Mouse (Mus musculus): ENCODE measurements around the gene Olfr1410. TPM values are rescaled to one million over a fixed set of nuclear protein-coding genes. Genes with fewer than 3 reads are reported as not detected.
A peak's percentile ranks its signal among the peaks of the same experiment; 100 is the strongest.

The Olfr1410 gene
- total and polyA plus RNA-seq, 3 experiments = not detected

DNA sequence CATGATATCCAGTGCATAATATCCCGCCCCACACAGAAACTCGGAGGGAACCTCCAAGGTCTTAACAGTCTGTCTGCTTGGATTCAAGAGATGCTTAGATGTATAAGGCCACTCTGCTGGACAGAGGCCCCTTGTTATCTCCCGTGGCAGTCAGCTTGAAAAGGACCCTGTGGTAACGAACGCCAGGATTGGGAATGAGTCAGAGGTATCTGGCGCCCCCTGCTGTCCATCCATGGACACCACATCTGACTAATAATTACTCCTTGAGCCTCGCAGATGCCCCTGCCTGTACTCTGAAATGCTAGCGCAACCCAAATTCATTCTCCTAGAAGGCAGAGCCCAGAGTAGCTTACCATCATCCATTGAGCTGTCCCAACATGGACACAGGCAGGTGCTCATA is 42.2 kb downstream of the Olfr1410 start (continued):
- TF ChIP-seq JUND (IDR thresholded peaks at IDR 0.05; ENCODE audit: low read depth, low read length) = peak; percentile 87
- no peak for TF ChIP-seq RCOR1 (IDR thresholded peaks at IDR 0.05; ENCODE audit: low read depth, low read length)
- no peak for TF ChIP-seq ELF1 (IDR thresholded peaks at IDR 0.05; ENCODE audit: low read depth, low read length)
- no peak for TF ChIP-seq MAFK (IDR thresholded peaks at IDR 0.05; ENCODE audit: borderline replicate concordance, low read depth, low read length)
- TF ChIP-seq POLR2AphosphoS2 (IDR thresholded peaks at IDR 0.05; ENCODE audit: low read length) = no peak
- TF ChIP-seq USF1 (IDR thresholded peaks at IDR 0.05; ENCODE audit: low read depth, low read length) = 0 out of 2 replicates have a peak, but pooled peaks have one; percentile 28
- TF ChIP-seq ETS1 (IDR thresholded peaks at IDR 0.05; ENCODE audit: low read depth, low read length) = 0 out of 2 replicates have a peak, but pooled peaks have one; percentile 7
- 0 out of 2 replicates have a peak, but pooled peaks have one; percentile 2 for TF ChIP-seq NRF1 (IDR thresholded peaks at IDR 0.05; ENCODE audit: insufficient read depth, low read depth, low read length, poor library complexity, severe bottlenecking)
- TF ChIP-seq GABPA (IDR thresholded peaks at IDR 0.05; ENCODE audit: low read depth, low read length) = no peak
- no peak for TF ChIP-seq POLR2AphosphoS5 (IDR thresholded peaks at IDR 0.05; ENCODE audit: borderline replicate concordance, low read depth, low read length)

DNA sequence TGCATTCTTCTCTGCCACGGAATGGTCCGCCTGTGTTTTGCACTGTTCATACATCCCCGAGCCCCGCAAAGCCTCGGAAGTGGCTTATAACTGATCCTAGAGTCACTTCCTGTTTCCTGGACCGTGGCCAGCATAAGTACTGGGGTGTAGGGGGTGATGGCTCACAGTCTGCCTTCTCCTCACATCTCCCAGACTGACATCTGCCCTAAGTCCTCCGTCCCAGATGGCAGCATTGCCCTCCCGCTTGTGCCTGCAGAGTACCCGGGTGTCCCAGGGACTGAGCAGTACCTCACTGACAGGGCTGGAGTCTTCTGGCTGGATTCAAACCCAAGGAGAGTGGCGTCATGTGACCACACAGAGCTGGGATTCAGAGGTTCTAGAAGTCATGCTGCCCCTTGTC is 42.6 kb downstream of the Olfr1410 start:
- peaks cover 3 to 7% of the 10 kb centered on the region in 2 experiments for H3K4me1 ChIP-seq (ENCODE audit: control insufficient read depth in 1 of 2, insufficient read depth in 2 of 2, low read length in 2 of 2)
- H3K79me2 ChIP-seq (ENCODE audit: control insufficient read depth, insufficient read depth, low read length, poor library complexity) = no peaks in the 10 kb centered on the region; the same call in 1 of the 2 replicates
- no peaks in the 10 kb centered on the region for H3K9me3 ChIP-seq (replicated peaks; ENCODE audit: insufficient read depth, low read length)
- H3K36me3 ChIP-seq (ENCODE audit: control insufficient read depth in 1 of 2, insufficient read depth in 2 of 2, low read length in 2 of 2) = peaks cover 0 to 7% of the 10 kb centered on the region in 2 experiments; a peak in 2 of 4 replicates
- DNase-seq (ENCODE audit: low read depth, low spot score) = peak; percentile 94
- peak overlapping the region; percentile 84 for H3K27ac ChIP-seq (ENCODE audit: control insufficient read depth, low read depth, low read length)
- H3K27me3 ChIP-seq (ENCODE audit: control insufficient read depth in 1 of 2, insufficient read depth in 2 of 2, low read length in 2 of 2) = no peaks in the 10 kb centered on the region
- H3K9ac ChIP-seq (ENCODE audit: control insufficient read depth, low read depth, low read length, poor library complexity, severe bottlenecking) = peak overlapping the region; percentile 65
- H3K4me3 ChIP-seq (ENCODE audit: control insufficient read depth in 1 of 2, insufficient read depth in 1 of 2, low read depth in 2 of 2, low read length in 2 of 2) = peak overlapping the region; percentile 53 to 64
- TF ChIP-seq POLR2AphosphoS5 (IDR thresholded peaks at IDR 0.05; ENCODE audit: borderline replicate concordance, low read depth, low read length) (peak; percentile 19; the same call in 1 of the 2 replicates), ELF1 (IDR thresholded peaks at IDR 0.05; ENCODE audit: low read depth, low read length) (peak; percentile 72), GABPA (IDR thresholded peaks at IDR 0.05; ENCODE audit: low read depth, low read length) (no peak), JUND (IDR thresholded peaks at IDR 0.05; ENCODE audit: low read depth, low read length) (no peak), BHLHE40 (IDR thresholded peaks at IDR 0.05; ENCODE audit: borderline replicate concordance, low read depth, low read length) (no peak), POLR2A (IDR thresholded peaks at IDR 0.05; ENCODE audit: control insufficient read depth in 1 of 2, insufficient read depth in 1 of 2, low read depth in 1 of 2, low read length in 2 of 2, poor library complexity in 1 of 2) (peak in 1 of 2 experiments; percentile 87; a peak in 2 of 4 replicates), RAD21 (IDR thresholded peaks at IDR 0.05; ENCODE audit: low read depth, low read length) (no peak), USF1 (IDR thresholded peaks at IDR 0.05; ENCODE audit: low read depth, low read length) (peak; percentile 92), MYC (IDR thresholded peaks at IDR 0.05; ENCODE audit: low read depth, low read length) (no peak), CTCF (IDR thresholded peaks at IDR 0.05 in 2 of 3, conservative IDR thresholded peaks at IDR 0.05 in 1 of 3; ENCODE audit: control insufficient read depth in 1 of 3, insufficient read depth in 1 of 3, low read depth in 2 of 3, low read length in 3 of 3, poor library complexity in 1 of 3, severe bottlenecking in 1 of 3) (no peak), MXI1 (IDR thresholded peaks at IDR 0.05; ENCODE audit: low read depth, low read length) (no peak; the same call in 1 of the 2 replicates), ZKSCAN1 (IDR thresholded peaks at IDR 0.05; ENCODE audit: low read depth, low read length) (no peak), UBTF (IDR thresholded peaks at IDR 0.05; ENCODE audit: borderline replicate concordance, insufficient read depth, low read depth, low read length) (0 out of 2 replicates have a peak, but pooled peaks have one; percentile 63), RCOR1 (IDR thresholded peaks at IDR 0.05; ENCODE audit: low read depth, low read length) (no peak), TBP (IDR thresholded peaks at IDR 0.05; ENCODE audit: low read depth, low read length) (peak; percentile 79), HCFC1 (IDR thresholded peaks at IDR 0.05; ENCODE audit: low read depth, low read length) (peak; percentile 54), MAFK (IDR thresholded peaks at IDR 0.05; ENCODE audit: borderline replicate concordance, low read depth, low read length) (no peak), ZNF384 (IDR thresholded peaks at IDR 0.05; ENCODE audit: low read depth, low read length) (no peak), ZC3H11A (IDR thresholded peaks at IDR 0.05; ENCODE audit: low read depth, low read length) (no peak), TAL1 (IDR thresholded peaks at IDR 0.05; ENCODE audit: low read length) (no peak), USF2 (IDR thresholded peaks at IDR 0.05; ENCODE audit: borderline replicate concordance in 1 of 2, insufficient read depth in 1 of 2, low read depth in 1 of 2, low read length in 2 of 2) (peak; percentile 53 to 60; a peak in 2 of 4 replicates), EP300 (IDR thresholded peaks at IDR 0.05; ENCODE audit: low read depth in 1 of 2, low read length in 2 of 2) (no peak), MEF2A (IDR thresholded peaks at IDR 0.05; ENCODE audit: extremely low read depth, insufficient replicate concordance, low read depth, low read length, poor library complexity, severe bottlenecking) (no peak), MAX (IDR thresholded peaks at IDR 0.05; ENCODE audit: low read length) (no peak), SIN3A (IDR thresholded peaks at IDR 0.05; ENCODE audit: low read length) (no peak; the same call in 1 of the 2 replicates), KAT2A (conservative IDR thresholded peaks at IDR 0.05; ENCODE audit: low read depth, low read length) (no peak), ZMIZ1 (IDR thresholded peaks at IDR 0.05; ENCODE audit: low read depth, low read length) (no peak; the same call in none of the 2 replicates), GATA1 (IDR thresholded peaks at IDR 0.05; ENCODE audit: low read depth, low read length) (no peak), E2F4 (IDR thresholded peaks at IDR 0.05; ENCODE audit: borderline replicate concordance, low read depth, low read length) (no peak), ETS1 (IDR thresholded peaks at IDR 0.05; ENCODE audit: low read depth, low read length) (no peak)
